Mouse (Mus musculus): ENCODE measurements around the gene Mov10l1.

DNA sequence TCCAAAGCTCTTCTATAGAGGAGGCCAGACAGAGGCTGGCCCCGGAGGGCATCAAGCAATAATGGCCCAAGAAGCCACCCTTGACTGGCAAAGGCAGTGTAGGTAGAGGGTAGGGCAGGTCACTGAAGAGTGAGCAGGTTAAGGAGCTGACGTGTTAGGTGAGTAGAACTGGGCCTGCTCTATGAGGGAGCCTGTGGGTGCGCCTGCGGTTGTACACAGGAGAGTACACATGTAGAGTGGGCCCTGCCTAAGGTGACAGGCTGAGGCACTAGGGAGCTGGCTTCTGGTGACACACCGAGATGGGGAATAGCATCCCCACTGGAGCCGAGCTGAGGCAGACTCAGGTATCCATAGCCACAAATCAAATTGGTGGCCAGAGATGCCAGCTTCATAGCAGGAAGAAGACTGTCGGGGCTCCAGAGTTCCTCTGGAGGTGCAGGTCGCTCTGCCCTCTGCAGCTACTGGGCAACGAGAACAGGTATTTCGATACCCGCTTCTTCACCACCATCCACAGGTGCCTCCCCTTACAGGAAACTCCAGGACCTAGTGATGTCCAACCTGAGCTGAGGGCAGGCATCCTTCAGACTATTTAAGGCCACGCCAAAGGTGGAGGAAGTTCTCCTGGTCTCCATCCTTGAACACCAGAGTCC lies 78.2 kb downstream of the Mov10l1 start:
- TF ChIP-seq TAL1 (IDR thresholded peaks at IDR 0.05; ENCODE audit: low read length), result no peak
- TF ChIP-seq GATA1 (IDR thresholded peaks at IDR 0.05; ENCODE audit: low read length), result no peak

Measured in erythroblast, embryonic 14.5 days (primary cell).